Mouse (Mus musculus) olfactory bulb, adult 2 months (tissue): ENCODE measurements around the gene Ankrd33b. TPM values are rescaled to one million over a fixed set of nuclear protein-coding genes. Genes with fewer than 3 reads are reported as not detected.

Experiments used
- H3K27ac ChIP-seq: fragments of 200-500 bp; 2 replicates; pipeline ENCODE4 v1.5.1; 2012; ENCODE audit warnings: low read depth, low read length; ENCODE audit not compliant: insufficient read depth
- H3K4me1 ChIP-seq: fragments of 200-500 bp; 2 replicates; pipeline ENCODE4 v1.6.1; 2012; ENCODE audit warnings: low read length; ENCODE audit not compliant: control insufficient read depth, insufficient read depth
- H3K4me3 ChIP-seq: fragments of 200-500 bp; 2 replicates; pipeline ENCODE4 v1.5.1; 2012; ENCODE audit warnings: mild to moderate bottlenecking, low read depth, low read length, moderate library complexity; ENCODE audit not compliant: insufficient read depth
- CTCF ChIP-seq: fragments of 200-500 bp; IDR thresholded peaks from 2 replicates; pipeline ENCODE4 v1.5.1; 2012; ENCODE audit warnings: low read depth, mild to moderate bottlenecking, low read length, moderate library complexity; ENCODE audit not compliant: insufficient read depth
- POLR2A ChIP-seq: fragments of 200-500 bp; IDR thresholded peaks from 2 replicates; pipeline ENCODE4 v1.6.1; 2012; ENCODE audit warnings: mild to moderate bottlenecking, low read depth, low read length, moderate library complexity; ENCODE audit not compliant: insufficient read depth
- WGBS: fragments of 180-500 bp; shearing (Covaris S2); methylation state at CpG from one replicate; pipeline ENCODE4 v1.1.7; 2018; 5-methylcytosine and 5-hydroxymethylcytosine counted together
- polyA plus RNA-seq: library from polyadenylated mRNA; stranded (reverse); fragments of >200 nt; gene quantifications from 2 replicates; pipeline ENCODE4 v1.2.4, GENCODE M21; 2012; ENCODE audit warnings: low replicate concordance; ENCODE audit not compliant: missing spikeins, insufficient read depth, insufficient read length

Ankrd33b gene
- polyA plus RNA-seq, 1 experiment, result not detected

DNA sequence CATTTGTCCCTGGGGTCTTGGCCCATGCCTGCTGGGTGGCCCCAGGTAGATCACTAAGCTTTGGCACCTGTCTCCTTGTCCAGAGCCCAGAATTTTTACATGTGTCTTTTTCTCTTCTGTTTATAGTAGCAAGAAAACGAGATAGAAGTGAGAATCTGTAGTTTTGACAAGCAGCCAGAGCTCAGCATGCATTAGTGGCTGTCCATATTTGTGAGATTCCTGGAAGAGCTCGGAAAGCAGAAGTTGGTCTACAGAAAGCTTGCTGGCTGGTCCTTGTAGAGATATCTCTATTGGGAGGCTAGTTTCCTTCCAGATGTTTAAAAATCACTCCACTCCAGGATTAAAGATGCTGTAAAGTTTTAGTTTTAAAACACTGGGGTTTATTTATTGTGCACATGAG, 117.5 kb downstream of the Ankrd33b start:
- H3K4me1 ChIP-seq, result peaks cover 6% of the 10 kb centered on the region; the same call in 1 of the 2 replicates
- 73% methylated on average over 2 of the region's 2 CpGs for WGBS
- no peak overlapping the region for H3K4me3 ChIP-seq
- TF ChIP-seq CTCF (no peak), POLR2A (no peak)
- H3K27ac ChIP-seq, result no peak overlapping the region

DNA sequence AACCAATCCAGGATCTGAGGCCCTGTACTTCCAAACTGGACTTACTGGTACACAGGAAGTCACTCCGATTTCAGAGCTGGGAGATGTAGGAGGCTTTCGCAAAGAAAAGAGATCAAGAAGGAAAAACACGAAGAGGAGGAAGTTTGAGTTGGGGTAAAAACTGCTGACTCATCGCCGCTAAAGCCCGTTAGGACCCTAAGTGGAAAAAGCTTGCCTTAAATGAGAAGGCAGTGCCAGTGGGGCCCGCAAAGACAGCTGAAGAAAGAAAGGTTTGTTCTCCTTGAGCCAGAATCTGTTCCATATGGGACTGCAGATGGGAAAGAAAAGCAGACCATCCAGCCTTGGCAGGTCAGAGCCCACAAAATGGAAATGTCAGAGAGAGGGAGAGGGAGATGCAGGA, 118.6 kb downstream of the Ankrd33b start:
- TF ChIP-seq POLR2A (no peak), CTCF (no peak)
- peaks cover 6% of the 10 kb centered on the region; the same call in 1 of the 2 replicates for H3K4me1 ChIP-seq
- no peak overlapping the region for H3K4me3 ChIP-seq
- 78% methylated on average over 7 of the region's 7 CpGs for WGBS
- H3K27ac ChIP-seq, result no peak overlapping the region

DNA sequence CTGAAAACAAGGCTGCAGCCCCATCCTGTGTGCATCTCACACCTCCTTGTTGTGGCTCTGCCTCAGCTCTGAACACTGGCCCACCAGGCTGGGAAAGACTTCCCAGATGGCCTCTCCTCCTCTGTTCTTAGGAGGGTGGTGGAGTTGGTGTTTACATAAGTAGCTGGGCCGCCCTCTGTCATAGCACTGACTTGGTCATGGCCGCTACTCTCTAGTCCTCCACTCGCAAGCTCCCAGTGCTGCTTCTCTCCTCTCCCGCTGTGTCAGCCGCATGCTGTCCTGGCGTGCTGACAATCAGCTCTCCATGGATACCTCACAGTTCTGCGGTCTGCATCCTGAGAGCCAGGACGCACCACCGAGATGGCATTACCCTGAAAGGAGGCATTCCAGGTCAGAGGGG, 120.5 kb downstream of the Ankrd33b start:
- WGBS, result 65% methylated on average over 9 of the region's 9 CpGs
- H3K27ac ChIP-seq, result no peak overlapping the region
- H3K4me1 ChIP-seq, result peaks cover 6% of the 10 kb centered on the region; the same call in 1 of the 2 replicates
- TF ChIP-seq POLR2A, result no peak
- no peak for TF ChIP-seq CTCF
- H3K4me3 ChIP-seq, result no peak overlapping the region

DNA sequence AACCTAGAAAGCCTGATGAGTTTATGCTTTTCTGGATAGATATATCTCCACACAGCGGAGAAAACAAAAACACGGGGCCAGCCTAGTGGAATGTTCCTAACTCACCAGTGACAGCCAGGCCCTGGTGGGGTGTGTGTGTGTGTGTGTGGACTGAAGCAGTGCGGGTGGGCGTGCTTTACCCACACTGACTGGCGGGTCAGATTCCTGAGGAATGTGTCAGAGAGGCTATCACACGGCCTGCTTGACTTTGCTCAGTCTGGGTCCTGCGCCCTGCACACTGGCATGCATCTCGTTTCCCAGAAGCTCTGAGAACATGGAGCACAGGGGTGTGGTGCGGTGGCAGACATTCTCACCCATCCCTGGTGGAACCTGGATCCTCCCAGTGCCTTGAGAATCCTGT, 121.6 kb downstream of the Ankrd33b start:
- TF ChIP-seq CTCF (no peak), POLR2A (no peak)
- peaks cover 6% of the 10 kb centered on the region; the same call in 1 of the 2 replicates for H3K4me1 ChIP-seq
- no peak overlapping the region for H3K27ac ChIP-seq
- no peak overlapping the region for H3K4me3 ChIP-seq
- 93% methylated on average over 9 of the region's 9 CpGs for WGBS

DNA sequence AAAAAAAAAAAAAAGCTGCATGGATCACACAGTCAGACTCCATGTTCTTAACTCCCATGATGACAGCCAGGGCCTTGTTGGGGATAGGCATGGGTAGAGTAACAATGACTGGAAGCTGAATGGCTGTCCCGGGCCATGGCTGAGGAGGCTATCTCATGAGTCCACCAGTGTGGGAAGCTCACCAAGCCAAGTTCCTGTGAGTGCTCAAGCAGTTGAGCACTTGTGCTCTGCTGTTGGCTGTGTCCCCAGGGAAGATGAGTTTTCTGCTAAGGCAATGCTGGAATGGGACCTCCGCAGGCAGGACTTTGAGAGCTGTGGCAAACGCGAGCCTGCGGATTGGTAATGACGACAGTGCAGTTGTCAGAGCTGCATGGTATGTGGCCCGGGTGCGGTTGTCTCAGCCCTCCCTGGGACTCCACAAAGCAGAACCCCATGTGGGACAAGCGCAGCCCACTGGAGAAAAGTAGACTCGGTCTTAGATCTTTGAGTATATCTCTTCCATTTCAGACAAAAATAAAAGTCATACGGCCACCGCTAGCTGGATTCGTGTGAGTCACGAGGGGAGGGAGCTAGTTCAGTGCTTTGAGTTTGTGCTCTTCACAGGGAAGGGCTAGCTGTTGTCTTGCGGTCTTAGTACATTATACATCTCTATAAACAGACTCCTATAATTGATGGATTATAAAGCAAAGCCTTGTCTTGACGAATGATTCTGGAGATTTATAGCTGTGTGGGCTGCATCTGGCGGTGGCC, 122.7 kb downstream of the Ankrd33b start:
- no peak overlapping the region for H3K4me3 ChIP-seq
- H3K27ac ChIP-seq, result no peak overlapping the region
- WGBS, result 89% methylated on average over 17 of the region's 17 CpGs
- TF ChIP-seq CTCF (no peak), POLR2A (no peak)
- H3K4me1 ChIP-seq, result peaks cover 6% of the 10 kb centered on the region; the same call in 1 of the 2 replicates

DNA sequence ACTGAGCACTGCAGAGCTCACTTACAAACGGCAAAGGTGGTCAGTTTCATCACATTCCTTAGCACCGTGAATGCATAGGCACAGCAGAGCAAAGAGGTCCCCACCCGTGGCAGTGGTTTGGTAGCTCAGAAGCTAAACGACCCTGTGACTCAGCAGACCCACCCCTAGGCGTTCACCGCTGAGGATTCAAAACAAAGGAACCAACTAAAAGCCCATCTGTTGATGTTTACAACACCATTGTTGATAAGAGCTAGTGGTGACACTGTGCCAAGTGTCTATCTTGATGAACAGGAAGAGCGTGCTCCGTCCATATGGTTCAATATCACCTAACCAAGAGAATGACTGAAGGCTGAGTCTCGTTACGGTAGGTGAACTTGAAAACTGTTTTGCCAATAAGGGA, 124.3 kb downstream of the Ankrd33b start:
- no peak overlapping the region for H3K4me3 ChIP-seq
- H3K4me1 ChIP-seq, result peaks cover 6% of the 10 kb centered on the region; the same call in 1 of the 2 replicates
- WGBS, result 83% methylated on average over 10 of the region's 10 CpGs
- no peak overlapping the region for H3K27ac ChIP-seq
- TF ChIP-seq POLR2A (no peak), CTCF (no peak)

Other genes starting within 250 kb of the Ankrd33b start
- gene Dap, start 143.4 kb downstream of the Ankrd33b start, polyA plus RNA-seq, result not detected in 2 replicates
- gene Ropn1l, start 86.0 kb upstream of the Ankrd33b start, polyA plus RNA-seq, result not detected in 2 replicates
- gene March6, start 163.3 kb upstream of the Ankrd33b start, polyA plus RNA-seq, result 73.0 TPM in 1 of 2 replicates, not detected in the other
- gene Cmbl, start 197.7 kb upstream of the Ankrd33b start, polyA plus RNA-seq, result not detected in 2 replicates
- 293 TPM in 1 of 2 replicates, not detected in the other for gene Cct5, start 234.1 kb upstream of the Ankrd33b start, polyA plus RNA-seq
- not detected in 2 replicates for gene Fam173b, start 234.1 kb upstream of the Ankrd33b start, polyA plus RNA-seq